Mouse (Mus musculus) MEL (cell line): ENCODE data around the gene Serpinb1a. TPM values are rescaled to one million over a fixed set of nuclear protein-coding genes. Genes with fewer than 3 reads are reported as not detected.

ENCODE experiments used
- DNase-seq: peaks from one replicate; pipeline ENCODE4 v3.0.0; 2011; ENCODE audit warnings: low read depth, low spot score
- H3K27ac ChIP-seq: 2 replicates; pipeline ENCODE4 v1.5.1; 2012; ENCODE audit warnings: low read depth, mild to moderate bottlenecking, control low read depth, low read length, moderate library complexity; ENCODE audit not compliant: control insufficient read depth
- H3K27me3 ChIP-seq, 2 experiments: fragments of 150-350 bp in 1 of 2; sonication (generic) in 1 of 2; 2 replicates each; pipeline ENCODE4 v1.6.1; 2012; ENCODE audit warnings: low read length in 2 of 2, mild to moderate bottlenecking in 2 of 2, improper control_type of control experiment in 1 of 2, moderate library complexity in 1 of 2; ENCODE audit not compliant: insufficient read depth in 2 of 2, control insufficient read depth in 1 of 2
- H3K36me3 ChIP-seq, 2 experiments: 2 replicates each; pipeline ENCODE4 v1.6.1; 2012 to 2014; ENCODE audit warnings: low read length in 2 of 2, improper control_type of control experiment in 1 of 2, inconsistent platforms in 1 of 2, mild to moderate bottlenecking in 1 of 2; ENCODE audit not compliant: insufficient read depth in 2 of 2, control insufficient read depth in 1 of 2
- H3K4me1 ChIP-seq, 2 experiments: fragments of 150-350 bp in 1 of 2; sonication (generic) in 1 of 2; 2 replicates each; pipeline ENCODE4 v1.6.1; 2012; ENCODE audit warnings: low read length in 2 of 2, improper control_type of control experiment in 1 of 2, mild to moderate bottlenecking in 1 of 2; ENCODE audit not compliant: insufficient read depth in 2 of 2, control insufficient read depth in 1 of 2
- H3K4me3 ChIP-seq, 2 experiments: fragments of 150-350 bp in 1 of 2; sonication (generic) in 1 of 2; 2 replicates each; pipeline ENCODE4 v1.5.1; 2012; ENCODE audit warnings: low read depth in 2 of 2, low read length in 2 of 2, mild to moderate bottlenecking in 2 of 2, moderate library complexity in 2 of 2, control low read depth in 1 of 2, improper control_type of control experiment in 1 of 2; ENCODE audit not compliant: control insufficient read depth in 1 of 2, insufficient read depth in 1 of 2
- H3K79me2 ChIP-seq: 2 replicates; pipeline ENCODE4 v1.6.1; 2012; ENCODE audit warnings: mild to moderate bottlenecking, low read length, moderate library complexity; ENCODE audit not compliant: control insufficient read depth, poor library complexity, insufficient read depth
- H3K9ac ChIP-seq: 2 replicates; pipeline ENCODE4 v1.6.1; 2012; ENCODE audit warnings: low read depth, mild to moderate bottlenecking, control low read depth, low read length, moderate library complexity; ENCODE audit not compliant: control insufficient read depth, poor library complexity, severe bottlenecking
- H3K9me3 ChIP-seq: fragments of 150-350 bp; sonication (generic); replicated peaks from 2 replicates; pipeline ENCODE4 v1.6.1; 2012; ENCODE audit warnings: mild to moderate bottlenecking, low read length, improper control_type of control experiment, moderate library complexity; ENCODE audit not compliant: insufficient read depth
- CHD2 ChIP-seq: IDR thresholded peaks from 2 replicates; pipeline ENCODE4 v1.6.1; 2011; ENCODE audit warnings: low read length, improper control_type of control experiment
- MEF2A ChIP-seq: IDR thresholded peaks from 2 replicates; pipeline ENCODE4 v1.6.1; 2014; ENCODE audit warnings: low read depth, mild to moderate bottlenecking, inconsistent platforms, low read length, improper control_type of control experiment; ENCODE audit not compliant: poor library complexity, insufficient replicate concordance, severe bottlenecking; ENCODE audit errors: extremely low read depth
- MYB ChIP-seq: IDR thresholded peaks from 2 replicates; pipeline ENCODE4 v1.6.1; 2011; ENCODE audit warnings: mild to moderate bottlenecking, low read depth, low read length, improper control_type of control experiment
- MYC ChIP-seq: IDR thresholded peaks from 2 replicates; pipeline ENCODE4 v1.6.1; 2011; ENCODE audit warnings: low read depth, mild to moderate bottlenecking, low read length, improper control_type of control experiment, moderate library complexity
- NRF1 ChIP-seq: IDR thresholded peaks from 2 replicates; pipeline ENCODE4 v1.6.1; 2014; ENCODE audit warnings: low read depth, mild to moderate bottlenecking, inconsistent platforms, low read length, improper control_type of control experiment, moderate library complexity; ENCODE audit not compliant: poor library complexity, insufficient read depth, severe bottlenecking
- ZMIZ1 ChIP-seq: IDR thresholded peaks from 2 replicates; pipeline ENCODE4 v1.6.1; 2012; ENCODE audit warnings: low read depth, mild to moderate bottlenecking, inconsistent platforms, low read length, improper control_type of control experiment, moderate library complexity
- ZNF384 ChIP-seq: IDR thresholded peaks from 2 replicates; pipeline ENCODE4 v1.6.1; 2012; ENCODE audit warnings: low read depth, mild to moderate bottlenecking, inconsistent platforms, low read length, improper control_type of control experiment
- polyA plus RNA-seq, 2 experiments: library from polyadenylated mRNA; stranded (reverse) in 1 of 2; unstranded in 1 of 2; fragments of >175 nt in 1 of 2; fragments of >200 nt in 1 of 2; gene quantifications; 2 replicates each; pipeline versions ENCODE4 v1.2.1 to v1.2.4; 2012; ENCODE audit warnings: low replicate concordance in 2 of 2, low read depth in 1 of 2; ENCODE audit not compliant: insufficient read length in 2 of 2, insufficient read depth in 1 of 2, missing spikeins in 1 of 2
- total RNA-seq: library from RNA; depleted of rRNA; stranded (reverse); fragments of 300-350 nt; gene quantifications from 2 replicates; pipeline ENCODE4 v1.2.3, GENCODE M21; 2012

The Serpinb1a gene
- total and polyA plus RNA-seq, 3 experiments: 2.7 to 6.8 TPM; not detected in 1

GRCm38 (mm10) chr13:32827111-32827822 lies 23.7 kb downstream of the Serpinb1a start:
- Histone ChIP-seq H3K27me3 (no peaks in the 10 kb centered on the region), H3K9ac (no peak overlapping the region), H3K4me1 (peaks cover 3 to 37% of the 10 kb centered on the region in 2 experiments; a peak in 3 of 4 replicates), H3K4me3 (no peak overlapping the region), H3K9me3 (no peaks in the 10 kb centered on the region), H3K27ac (no peak overlapping the region), H3K79me2 (no peaks in the 10 kb centered on the region), H3K36me3 (peaks cover 0 to 37% of the 10 kb centered on the region in 2 experiments; a peak in 2 of 4 replicates)
- TF ChIP-seq ZMIZ1 (no peak), MEF2A (no peak), ZNF384 (no peak), NRF1 (no peak)
- no peak for DNase-seq

GRCm38 (mm10) chr13:32825546-32825945 lies 25.4 kb downstream of the Serpinb1a start:
- no peak for DNase-seq
- Histone ChIP-seq H3K36me3 (peaks cover 3 to 23% of the 10 kb centered on the region in 2 experiments), H3K27ac (no peak overlapping the region), H3K9me3 (no peaks in the 10 kb centered on the region), H3K4me3 (no peak overlapping the region), H3K79me2 (no peaks in the 10 kb centered on the region), H3K9ac (no peak overlapping the region), H3K27me3 (no peaks in the 10 kb centered on the region), H3K4me1 (peaks cover 0 to 21% of the 10 kb centered on the region in 2 experiments; a peak in 3 of 4 replicates)
- TF ChIP-seq MYC: no peak

GRCm38 (mm10) chr13:32824377-32825330 lies 26.3 kb downstream of the Serpinb1a start:
- no peaks in the 10 kb centered on the region for H3K27me3 ChIP-seq
- H3K4me1 ChIP-seq: peaks cover 0 to 13% of the 10 kb centered on the region in 2 experiments; a peak in 2 of 4 replicates
- no peaks in the 10 kb centered on the region for H3K9me3 ChIP-seq
- H3K4me3 ChIP-seq: no peak overlapping the region
- no peak for DNase-seq
- peaks cover 3 to 15% of the 10 kb centered on the region in 2 experiments for H3K36me3 ChIP-seq
- no peak overlapping the region for H3K27ac ChIP-seq
- H3K9ac ChIP-seq: no peak overlapping the region
- H3K79me2 ChIP-seq: no peaks in the 10 kb centered on the region
- TF ChIP-seq MYB (no peak), CHD2 (no peak)
